Mouse (Mus musculus): Measurements from ENCODE around the gene Casp4. TPM values are rescaled to one million over a fixed set of nuclear protein-coding genes. Genes with fewer than 3 reads are reported as not detected.

The Casp4 gene
- polyA plus RNA-seq (2016; fragmentation: Nextera tagmentation; extraction: Ambion mirVana) = 0.12 TPM in 1 of 2 replicates, not detected in the other

- no peak within 1 kb of the TSS for H3K27ac ChIP-seq (replicated peaks)
- no peak within 1 kb of the TSS for H3K4me3 ChIP-seq
- no peaks in the 10 kb centered on the region for H3K9me3 ChIP-seq (replicated peaks)
- H3K4me1 ChIP-seq = no peaks in the 10 kb centered on the region
- no peaks in the 10 kb centered on the region for H3K36me3 ChIP-seq
- no peaks in the 10 kb centered on the region for H3K27me3 ChIP-seq (ENCODE audit: low read depth, poor library complexity, severe bottlenecking)
- 83% methylated on average over 5 of the region's 5 CpGs for WGBS
- no peak for DNase-seq (ENCODE audit: low spot score)
Measured at GRCm38 (mm10) chr9:5308561-5308960, at the start of gene Casp4. TSS of gene Casp4 (plus strand) at chr9:5308828.

GRCm38 (mm10) chr9:5263951-5264475 lies 44.6 kb upstream of the Casp4 start:
- no peaks in the 10 kb centered on the region for H3K4me1 ChIP-seq
- DNase-seq (ENCODE audit: low spot score) = no peak
- no peaks in the 10 kb centered on the region for H3K27me3 ChIP-seq (ENCODE audit: low read depth, poor library complexity, severe bottlenecking)
- H3K9me3 ChIP-seq (replicated peaks) = no peaks in the 10 kb centered on the region
- no peak overlapping the region for H3K4me3 ChIP-seq
- no peaks in the 10 kb centered on the region for H3K36me3 ChIP-seq
- WGBS = 87% methylated on average over 2 of the region's 2 CpGs
- no peak overlapping the region for H3K27ac ChIP-seq (replicated peaks)

GRCm38 (mm10) chr9:5270274-5270673 lies 38.4 kb upstream of the Casp4 start:
- Histone ChIP-seq H3K27me3 (ENCODE audit: low read depth, poor library complexity, severe bottlenecking) (no peaks in the 10 kb centered on the region), H3K4me3 (no peak overlapping the region), H3K27ac (replicated peaks) (no peak overlapping the region), H3K9me3 (replicated peaks) (no peaks in the 10 kb centered on the region), H3K36me3 (no peaks in the 10 kb centered on the region), H3K4me1 (no peaks in the 10 kb centered on the region)
- DNase-seq (ENCODE audit: low spot score) = no peak
- 90% methylated on average over 2 of the region's 2 CpGs for WGBS

- H3K27me3 ChIP-seq (ENCODE audit: low read depth, poor library complexity, severe bottlenecking) = no peaks in the 10 kb centered on the region
- no peaks in the 10 kb centered on the region for H3K4me1 ChIP-seq
- DNase-seq (ENCODE audit: low spot score) = no peak
- WGBS = 78% methylated on average over 1 of the region's 1 CpGs
- no peaks in the 10 kb centered on the region for H3K9me3 ChIP-seq (replicated peaks)
- no peak overlapping the region for H3K27ac ChIP-seq (replicated peaks)
- H3K36me3 ChIP-seq = no peaks in the 10 kb centered on the region
- H3K4me3 ChIP-seq = no peak overlapping the region
Measured at GRCm38 (mm10) chr9:5270884-5271283, 37.7 kb upstream of the Casp4 start.

- Histone ChIP-seq H3K27ac (replicated peaks) (no peak overlapping the region), H3K27me3 (ENCODE audit: low read depth, poor library complexity, severe bottlenecking) (no peaks in the 10 kb centered on the region), H3K9me3 (replicated peaks) (no peaks in the 10 kb centered on the region), H3K36me3 (no peaks in the 10 kb centered on the region), H3K4me1 (no peaks in the 10 kb centered on the region), H3K4me3 (no peak overlapping the region)
- DNase-seq (ENCODE audit: low spot score) = no peak
- WGBS = 91% methylated on average over 6 of the region's 6 CpGs
Measured at GRCm38 (mm10) chr9:5271334-5271845, 37.2 kb upstream of the Casp4 start.

GRCm38 (mm10) chr9:5286071-5286470 lies 22.6 kb upstream of the Casp4 start:
- Histone ChIP-seq H3K27ac (replicated peaks) (no peak overlapping the region), H3K36me3 (no peaks in the 10 kb centered on the region), H3K27me3 (ENCODE audit: low read depth, poor library complexity, severe bottlenecking) (no peaks in the 10 kb centered on the region), H3K4me3 (no peak overlapping the region), H3K4me1 (no peaks in the 10 kb centered on the region), H3K9me3 (replicated peaks) (no peaks in the 10 kb centered on the region; the same call in 1 of the 2 replicates)
- no peak for DNase-seq (ENCODE audit: low spot score)
- WGBS = 93% methylated on average over 2 of the region's 2 CpGs

- DNase-seq (ENCODE audit: low spot score) = no peak
- H3K4me1 ChIP-seq = no peaks in the 10 kb centered on the region
- H3K4me3 ChIP-seq = no peak overlapping the region
- no peaks in the 10 kb centered on the region; the same call in 1 of the 2 replicates for H3K9me3 ChIP-seq (replicated peaks)
- no peaks in the 10 kb centered on the region for H3K27me3 ChIP-seq (ENCODE audit: low read depth, poor library complexity, severe bottlenecking)
- H3K27ac ChIP-seq (replicated peaks) = no peak overlapping the region
- H3K36me3 ChIP-seq = no peaks in the 10 kb centered on the region
Measured at GRCm38 (mm10) chr9:5286597-5286996, 22.0 kb upstream of the Casp4 start.

GRCm38 (mm10) chr9:5296354-5297237 lies 12.0 kb upstream of the Casp4 start:
- 80% methylated on average over 2 of the region's 2 CpGs for WGBS
- no peaks in the 10 kb centered on the region for H3K9me3 ChIP-seq (replicated peaks)
- no peak overlapping the region for H3K4me3 ChIP-seq
- H3K27me3 ChIP-seq (ENCODE audit: low read depth, poor library complexity, severe bottlenecking) = no peaks in the 10 kb centered on the region
- no peak for DNase-seq (ENCODE audit: low spot score)
- H3K27ac ChIP-seq (replicated peaks) = no peak overlapping the region
- no peaks in the 10 kb centered on the region for H3K36me3 ChIP-seq
- H3K4me1 ChIP-seq = no peaks in the 10 kb centered on the region

- Histone ChIP-seq H3K4me3 (no peak within 1 kb of the TSS), H3K4me1 (no peaks in the 10 kb centered on the region), H3K36me3 (no peaks in the 10 kb centered on the region), H3K27me3 (ENCODE audit: low read depth, poor library complexity, severe bottlenecking) (no peaks in the 10 kb centered on the region), H3K9me3 (replicated peaks) (no peaks in the 10 kb centered on the region), H3K27ac (replicated peaks) (no peak within 1 kb of the TSS)
- no peak for DNase-seq (ENCODE audit: low spot score)
- WGBS = 76% methylated on average over 11 of the region's 11 CpGs
Measured at GRCm38 (mm10) chr9:5298329-5299131, 10.1 kb upstream of the Casp4 start, which contains the start of gene Casp1. TSS of gene Casp1 (plus strand) at chr9:5298517.

GRCm38 (mm10) chr9:5299132-5299381 lies 9.6 kb upstream of the Casp4 start:
- no peaks in the 10 kb centered on the region for H3K9me3 ChIP-seq (replicated peaks)
- no peak overlapping the region for H3K4me3 ChIP-seq
- no peaks in the 10 kb centered on the region for H3K4me1 ChIP-seq
- 92% methylated on average over 2 of the region's 2 CpGs for WGBS
- no peak overlapping the region for H3K27ac ChIP-seq (replicated peaks)
- no peak for DNase-seq (ENCODE audit: low spot score)
- H3K36me3 ChIP-seq = no peaks in the 10 kb centered on the region
- H3K27me3 ChIP-seq (ENCODE audit: low read depth, poor library complexity, severe bottlenecking) = no peaks in the 10 kb centered on the region

GRCm38 (mm10) chr9:5310112-5310511 lies 1.5 kb downstream of the Casp4 start:
- Histone ChIP-seq H3K9me3 (replicated peaks) (no peaks in the 10 kb centered on the region), H3K27me3 (ENCODE audit: low read depth, poor library complexity, severe bottlenecking) (no peaks in the 10 kb centered on the region), H3K27ac (replicated peaks) (no peak overlapping the region)

GRCm38 (mm10) chr9:5311435-5311834 lies 2.8 kb downstream of the Casp4 start:
- Histone ChIP-seq H3K36me3 (no peaks in the 10 kb centered on the region), H3K27me3 (ENCODE audit: low read depth, poor library complexity, severe bottlenecking) (no peaks in the 10 kb centered on the region), H3K27ac (replicated peaks) (no peak overlapping the region), H3K9me3 (replicated peaks) (no peaks in the 10 kb centered on the region), H3K4me1 (no peaks in the 10 kb centered on the region), H3K4me3 (no peak overlapping the region)
- no peak for DNase-seq (ENCODE audit: low spot score)
- WGBS = 84% methylated on average over 4 of the region's 4 CpGs

More at GRCm38 (mm10) chr9:5310112-5310511, 1.5 kb downstream of the Casp4 start:
- H3K4me1 ChIP-seq = no peaks in the 10 kb centered on the region
- no peaks in the 10 kb centered on the region for H3K36me3 ChIP-seq
- no peak for DNase-seq (ENCODE audit: low spot score)
- no peak overlapping the region for H3K4me3 ChIP-seq

GRCm38 (mm10) chr9:5328204-5328603 lies 19.6 kb downstream of the Casp4 start:
- no peak overlapping the region for H3K27ac ChIP-seq (replicated peaks)
- no peaks in the 10 kb centered on the region for H3K9me3 ChIP-seq (replicated peaks)
- no peak for DNase-seq (ENCODE audit: low spot score)
- no peaks in the 10 kb centered on the region for H3K36me3 ChIP-seq
- no peaks in the 10 kb centered on the region for H3K27me3 ChIP-seq (ENCODE audit: low read depth, poor library complexity, severe bottlenecking)
- no peak overlapping the region for H3K4me3 ChIP-seq
- H3K4me1 ChIP-seq = no peaks in the 10 kb centered on the region
- 83% methylated on average over 3 of the region's 3 CpGs for WGBS
